Mouse (Mus musculus) lung, adult 2 months (tissue): ENCODE results near the gene Stx1b.

Experiments
- CTCF ChIP-seq: fragments of 200-500 bp; IDR thresholded peaks from 2 replicates; pipeline ENCODE4 v1.5.1; 2011; ENCODE audit warnings: mild to moderate bottlenecking, low read length, control low read depth; ENCODE audit not compliant: insufficient read depth
- POLR2A ChIP-seq: fragments of 200-500 bp; IDR thresholded peaks from 2 replicates; pipeline ENCODE4 v1.6.1; 2011; ENCODE audit warnings: low read depth, mild to moderate bottlenecking, control low read depth, low read length, borderline replicate concordance; ENCODE audit errors: extremely low read depth

- TF ChIP-seq CTCF (no peak), POLR2A (no peak)
Observed at GRCm38 (mm10) chr7:127814241-127814921, 10.0 kb downstream of the Stx1b start.
